Mouse (Mus musculus) embryonic facial prominence, embryonic 13.5 days (tissue): ENCODE measurements around the gene St6galnac5. TPM values are rescaled to one million over a fixed set of nuclear protein-coding genes. Genes with fewer than 3 reads are reported as not detected.

Experiments used
- ATAC-seq: fragments of 200-750 bp; cut with Nextera tagmentation; 2 replicates; pipeline ENCODE4 v1.8.0; 2017; ENCODE audit warnings: low read depth; ENCODE audit not compliant: insufficient number of reproducible peaks, insufficient read depth, low FRiP score, low TSS enrichment
- H3K27ac ChIP-seq: fragments of 300-500 bp; sonication (generic); 2 replicates; pipeline ENCODE4 v1.5.1; 2015; ENCODE audit warnings: moderate library complexity, mild to moderate bottlenecking, inconsistent platforms
- H3K27me3 ChIP-seq: fragments of 300-500 bp; sonication (generic); 2 replicates; pipeline ENCODE4 v1.6.1; 2015; ENCODE audit warnings: mild to moderate bottlenecking, inconsistent platforms
- H3K36me3 ChIP-seq: fragments of 300-500 bp; sonication (generic); 2 replicates; pipeline ENCODE4 v1.6.1; 2015; ENCODE audit warnings: mild to moderate bottlenecking, inconsistent platforms
- H3K4me1 ChIP-seq: fragments of 300-500 bp; sonication (generic); 2 replicates; pipeline ENCODE4 v1.6.1; 2015; ENCODE audit warnings: inconsistent platforms
- H3K4me2 ChIP-seq: fragments of 300-500 bp; sonication (generic); 2 replicates; pipeline ENCODE4 v1.6.1; 2015; ENCODE audit warnings: moderate library complexity, mild to moderate bottlenecking, inconsistent platforms
- H3K4me3 ChIP-seq: fragments of 300-500 bp; sonication (generic); 2 replicates; pipeline ENCODE4 v1.5.1; 2015; ENCODE audit warnings: mild to moderate bottlenecking, inconsistent platforms
- H3K9ac ChIP-seq: fragments of 300-500 bp; sonication (generic); 2 replicates; pipeline ENCODE4 v1.6.1; 2015; ENCODE audit warnings: mild to moderate bottlenecking, inconsistent platforms
- H3K9me3 ChIP-seq: fragments of 300-500 bp; sonication (generic); 2 replicates; pipeline ENCODE4 v1.6.1; 2016; ENCODE audit warnings: inconsistent platforms
- WGBS: fragments of 180-500 bp; shearing (Covaris S2); methylation state at CpG from one replicate; pipeline ENCODE4 v1.1.7; 2015; ENCODE audit warnings: mixed read lengths; 5-methylcytosine and 5-hydroxymethylcytosine counted together
- polyA plus RNA-seq: library from polyadenylated mRNA; unstranded; fragments of >200 nt; fragmentation: Nextera tagmentation; extraction: Ambion mirVana; gene quantifications from 2 replicates; pipeline ENCODE4 v1.2.1, GENCODE M21; 2015

The St6galnac5 gene
- polyA plus RNA-seq, 1 experiment from 2014 or later: 3.1 TPM

- no peak for ATAC-seq
- Histone ChIP-seq H3K4me3 (no peak overlapping the region), H3K4me1 (no peaks in the 10 kb centered on the region)
Observed at GRCm38 (mm10) chr3:152911578-152911977, 70.5 kb downstream of the St6galnac5 start.

GRCm38 (mm10) chr3:152907683-152908082 lies 74.4 kb downstream of the St6galnac5 start:
- no peaks in the 10 kb centered on the region for H3K27me3 ChIP-seq

More at GRCm38 (mm10) chr3:152911578-152911977, 70.5 kb downstream of the St6galnac5 start:
- peaks cover 3% of the 10 kb centered on the region; the same call in 1 of the 2 replicates for H3K9me3 ChIP-seq
- H3K9ac ChIP-seq: no peak overlapping the region
- no peak overlapping the region for H3K27ac ChIP-seq
- no peaks in the 10 kb centered on the region for H3K36me3 ChIP-seq
- no peaks in the 10 kb centered on the region for H3K27me3 ChIP-seq
- 84% methylated on average over 4 of the region's 4 CpGs for WGBS
- no peak overlapping the region for H3K4me2 ChIP-seq

DNA sequence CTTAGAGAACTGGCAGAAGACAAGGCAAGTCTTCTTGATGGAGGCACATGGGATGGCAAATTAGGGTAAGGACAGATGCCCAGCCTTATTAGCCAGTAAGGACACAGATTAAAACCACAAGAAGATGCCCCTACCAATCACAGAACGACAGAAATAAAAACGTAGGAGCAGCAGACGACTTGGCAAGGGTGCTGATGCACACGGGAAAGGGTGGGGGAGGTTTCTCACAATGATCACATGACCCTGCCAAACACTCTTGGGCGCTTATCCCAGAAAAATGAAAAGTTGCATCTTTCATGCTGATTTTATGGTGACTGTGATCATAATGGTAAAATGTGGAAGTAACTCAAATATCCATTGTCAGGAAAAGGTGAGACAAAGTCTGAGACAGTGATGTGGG lies 75.0 kb downstream of the St6galnac5 start:
- Histone ChIP-seq H3K27ac (no peak overlapping the region), H3K36me3 (no peaks in the 10 kb centered on the region), H3K9ac (no peak overlapping the region), H3K27me3 (no peaks in the 10 kb centered on the region), H3K4me3 (no peak overlapping the region), H3K4me2 (no peak overlapping the region), H3K4me1 (no peaks in the 10 kb centered on the region), H3K9me3 (no peaks in the 10 kb centered on the region)
- WGBS: 75% methylated on average over 5 of the region's 5 CpGs
- ATAC-seq: no peak

More at GRCm38 (mm10) chr3:152907683-152908082, 74.4 kb downstream of the St6galnac5 start:
- ATAC-seq: no peak
- Histone ChIP-seq H3K4me2 (no peak overlapping the region), H3K9ac (no peak overlapping the region), H3K4me1 (no peaks in the 10 kb centered on the region), H3K9me3 (no peaks in the 10 kb centered on the region), H3K36me3 (no peaks in the 10 kb centered on the region), H3K4me3 (no peak overlapping the region), H3K27ac (no peak overlapping the region)
- 74% methylated on average over 5 of the region's 5 CpGs for WGBS

GRCm38 (mm10) chr3:152905800-152906199 lies 76.2 kb downstream of the St6galnac5 start:
- Histone ChIP-seq H3K4me2 (no peak overlapping the region), H3K27me3 (no peaks in the 10 kb centered on the region), H3K9me3 (no peaks in the 10 kb centered on the region), H3K36me3 (no peaks in the 10 kb centered on the region), H3K4me1 (no peaks in the 10 kb centered on the region), H3K9ac (no peak overlapping the region), H3K4me3 (no peak overlapping the region), H3K27ac (no peak overlapping the region)
- ATAC-seq: no peak
- WGBS: 74% methylated on average over 10 of the region's 10 CpGs

DNA sequence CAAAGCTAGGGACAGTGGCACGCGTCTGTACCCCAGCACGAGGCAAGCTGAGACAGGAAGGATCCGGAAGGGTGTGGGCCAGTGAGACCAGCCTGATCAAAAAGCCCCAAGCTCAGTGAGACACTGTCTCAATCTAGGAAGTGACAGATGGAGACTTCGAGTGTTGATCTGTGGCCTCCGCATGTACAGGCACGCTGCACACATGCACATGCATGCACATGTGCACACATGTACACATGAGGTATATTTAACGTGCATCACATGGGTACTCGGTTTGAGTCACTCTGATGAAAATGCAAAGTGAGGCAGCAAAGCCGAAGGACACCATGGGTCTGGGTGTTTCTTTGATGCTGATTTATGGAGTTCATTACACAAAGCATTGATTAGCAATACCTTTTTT lies 77.0 kb downstream of the St6galnac5 start:
- 80% methylated on average over 10 of the region's 10 CpGs for WGBS
- H3K4me1 ChIP-seq: no peaks in the 10 kb centered on the region

DNA sequence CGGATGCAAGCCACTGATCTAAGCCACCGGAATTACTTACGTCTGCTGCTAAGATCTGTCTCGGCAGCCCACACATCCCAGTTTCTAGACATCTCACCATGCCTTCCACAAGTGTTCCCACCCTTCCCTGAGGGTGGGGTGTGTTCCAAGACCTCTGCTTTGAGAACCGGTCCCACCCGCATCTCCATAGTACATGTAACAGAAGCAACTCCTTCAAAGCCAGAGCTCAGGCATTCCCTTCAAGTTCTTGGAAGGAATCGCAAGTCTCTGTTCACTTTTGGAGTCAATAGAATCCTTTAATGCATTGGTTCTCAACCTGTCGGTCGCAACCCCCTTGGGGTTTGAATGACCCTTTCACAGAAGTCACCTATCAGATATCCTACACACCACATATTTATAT lies 83.1 kb downstream of the St6galnac5 start:
- H3K4me1 ChIP-seq: no peaks in the 10 kb centered on the region
- H3K4me3 ChIP-seq: no peak overlapping the region

More for the DNA sequence above, 77.0 kb downstream of the St6galnac5 start:
- no peak overlapping the region for H3K9ac ChIP-seq
- no peaks in the 10 kb centered on the region for H3K27me3 ChIP-seq
- H3K27ac ChIP-seq: no peak overlapping the region
- H3K36me3 ChIP-seq: no peaks in the 10 kb centered on the region
- H3K9me3 ChIP-seq: no peaks in the 10 kb centered on the region
- H3K4me2 ChIP-seq: no peak overlapping the region
- H3K4me3 ChIP-seq: no peak overlapping the region
- no peak for ATAC-seq

DNA sequence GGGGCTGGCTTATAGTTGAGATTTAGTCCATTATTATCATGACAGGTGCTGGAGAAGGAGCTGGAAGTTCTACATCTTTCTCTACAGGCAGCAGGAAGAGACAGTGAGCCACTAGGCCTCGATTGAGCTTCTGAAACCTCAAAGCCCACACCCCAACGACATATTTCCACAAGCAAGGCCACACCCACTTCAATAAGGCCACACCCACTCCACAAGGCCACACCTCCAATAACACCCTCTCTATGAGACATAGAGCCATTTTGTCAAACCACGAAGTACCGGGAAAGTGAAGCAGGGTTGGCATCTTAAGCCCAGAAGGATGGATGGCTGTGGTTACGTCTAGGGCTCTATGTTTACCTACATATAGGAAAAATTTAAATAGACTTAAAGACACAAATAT lies 84.8 kb downstream of the St6galnac5 start:
- no peak overlapping the region for H3K4me2 ChIP-seq
- no peak overlapping the region for H3K4me3 ChIP-seq
- WGBS: 81% methylated on average over 5 of the region's 5 CpGs
- H3K27ac ChIP-seq: no peak overlapping the region
- H3K9ac ChIP-seq: no peak overlapping the region
- ATAC-seq: no peak
- no peaks in the 10 kb centered on the region for H3K27me3 ChIP-seq
- no peaks in the 10 kb centered on the region for H3K4me1 ChIP-seq
- no peaks in the 10 kb centered on the region for H3K9me3 ChIP-seq
- no peaks in the 10 kb centered on the region for H3K36me3 ChIP-seq

More for the DNA sequence above, 83.1 kb downstream of the St6galnac5 start:
- Histone ChIP-seq H3K9me3 (no peaks in the 10 kb centered on the region), H3K9ac (no peak overlapping the region), H3K4me2 (no peak overlapping the region), H3K27me3 (no peaks in the 10 kb centered on the region), H3K27ac (no peak overlapping the region), H3K36me3 (no peaks in the 10 kb centered on the region)
- ATAC-seq: no peak
- 89% methylated on average over 9 of the region's 9 CpGs for WGBS

GRCm38 (mm10) chr3:152896111-152896510 lies 85.9 kb downstream of the St6galnac5 start:
- Histone ChIP-seq H3K27ac (no peak overlapping the region), H3K27me3 (no peaks in the 10 kb centered on the region), H3K9me3 (no peaks in the 10 kb centered on the region), H3K36me3 (no peaks in the 10 kb centered on the region), H3K9ac (no peak overlapping the region), H3K4me2 (no peak overlapping the region), H3K4me1 (no peaks in the 10 kb centered on the region), H3K4me3 (no peak overlapping the region)
- ATAC-seq: no peak
- WGBS: 73% methylated on average over 3 of the region's 3 CpGs

- Histone ChIP-seq H3K4me2 (no peak overlapping the region), H3K36me3 (no peaks in the 10 kb centered on the region), H3K4me3 (no peak overlapping the region), H3K9me3 (no peaks in the 10 kb centered on the region), H3K27ac (no peak overlapping the region), H3K27me3 (no peaks in the 10 kb centered on the region), H3K4me1 (no peaks in the 10 kb centered on the region), H3K9ac (no peak overlapping the region)
- no peak for ATAC-seq
- 54% methylated on average over 4 of the region's 4 CpGs for WGBS
Observed at GRCm38 (mm10) chr3:152894935-152895334, 87.1 kb downstream of the St6galnac5 start.

DNA sequence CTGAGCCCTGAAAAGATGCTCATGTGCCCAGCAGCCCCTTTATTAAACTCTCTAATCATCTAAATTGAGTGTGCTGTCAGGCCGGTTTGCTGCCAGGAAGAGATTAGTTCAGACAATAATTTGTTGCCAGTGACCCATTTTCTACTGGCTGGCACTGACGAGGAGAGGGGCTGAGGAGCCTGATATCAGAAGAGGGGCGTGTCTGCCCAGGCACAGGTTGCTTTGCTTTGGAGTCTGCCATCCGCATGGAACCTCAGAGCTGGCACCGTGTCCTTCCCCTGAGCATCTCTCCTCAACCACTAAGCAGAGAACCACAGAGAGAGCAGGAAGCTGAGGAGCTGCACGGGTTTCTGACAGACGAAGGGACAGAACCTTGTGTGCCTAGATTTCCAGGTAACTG lies 93.9 kb downstream of the St6galnac5 start:
- WGBS: 74% methylated on average over 7 of the region's 7 CpGs

GRCm38 (mm10) chr3:152886749-152887148 lies 95.3 kb downstream of the St6galnac5 start:
- H3K9ac ChIP-seq: no peak overlapping the region
- H3K4me1 ChIP-seq: peaks cover 16% of the 10 kb centered on the region
- no peak overlapping the region for H3K27ac ChIP-seq
- H3K4me2 ChIP-seq: no peak overlapping the region
- no peaks in the 10 kb centered on the region for H3K9me3 ChIP-seq
- no peak for ATAC-seq
- no peaks in the 10 kb centered on the region for H3K36me3 ChIP-seq
- H3K4me3 ChIP-seq: no peak overlapping the region
- H3K27me3 ChIP-seq: no peaks in the 10 kb centered on the region; the same call in 1 of the 2 replicates

More for the DNA sequence above, 93.9 kb downstream of the St6galnac5 start:
- Histone ChIP-seq H3K9ac (no peak overlapping the region), H3K9me3 (no peaks in the 10 kb centered on the region), H3K36me3 (no peaks in the 10 kb centered on the region), H3K4me2 (no peak overlapping the region), H3K4me1 (peaks cover 6% of the 10 kb centered on the region), H3K4me3 (no peak overlapping the region), H3K27ac (no peak overlapping the region), H3K27me3 (no peaks in the 10 kb centered on the region; the same call in 1 of the 2 replicates)
- ATAC-seq: no peak

DNA sequence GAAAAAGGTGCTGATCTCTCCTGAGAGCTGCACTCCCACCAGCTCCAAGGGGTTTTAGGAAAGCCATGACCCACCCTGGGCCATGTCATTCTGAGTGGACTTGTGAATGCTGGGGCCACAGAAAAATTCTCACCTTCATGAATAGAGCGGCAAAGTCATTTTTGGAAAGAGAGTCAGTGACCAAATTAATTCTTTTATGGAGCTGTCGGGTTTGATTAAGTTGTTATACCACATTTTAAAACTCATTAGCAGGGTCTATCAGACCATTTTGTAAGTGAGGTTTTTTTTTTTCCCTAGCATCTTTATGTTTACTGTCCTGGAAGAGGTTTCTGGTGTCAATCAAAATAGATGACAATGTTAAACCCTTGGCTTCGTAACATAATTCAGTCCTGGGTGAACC lies 98.5 kb downstream of the St6galnac5 start:
- H3K27me3 ChIP-seq: no peaks in the 10 kb centered on the region; the same call in 1 of the 2 replicates
- no peaks in the 10 kb centered on the region for H3K36me3 ChIP-seq
- no peak overlapping the region for H3K4me2 ChIP-seq
- 74% methylated on average over 3 of the region's 3 CpGs for whole genome bisulfite sequencing
- no peak overlapping the region for H3K4me3 ChIP-seq
- H3K9me3 ChIP-seq: no peaks in the 10 kb centered on the region
- H3K27ac ChIP-seq: no peak overlapping the region
- peaks cover 36% of the 10 kb centered on the region for H3K4me1 ChIP-seq
- no peak overlapping the region for H3K9ac ChIP-seq
- ATAC-seq: no peak
